Mouse (Mus musculus) midbrain, embryonic 14.5 days (tissue): Measurements from ENCODE around the gene Try4. TPM values are rescaled to one million over a fixed set of nuclear protein-coding genes. Genes with fewer than 3 reads are reported as not detected.

Source experiments
- polyA plus RNA-seq: library from polyadenylated mRNA; unstranded; fragments of >200 nt; fragmentation: Nextera tagmentation; extraction: Ambion mirVana; gene quantifications from 2 replicates; pipeline ENCODE4 v1.2.1, GENCODE M21; 2014

Gene Try4
- polyA plus RNA-seq, 1 experiment from 2014 or later: not detected

Other genes with a start within 250 kb of the Try4 start
- gene Try5, start 14.6 kb downstream of the Try4 start, polyA plus RNA-seq: 0.64 TPM in 1 of 2 replicates, not detected in the other
- gene Try10, start 51.8 kb downstream of the Try4 start, polyA plus RNA-seq: not detected in 2 replicates
- gene Prss3, start 75.4 kb downstream of the Try4 start, polyA plus RNA-seq: not detected in 2 replicates
- gene Gm5771, start 90.1 kb downstream of the Try4 start, polyA plus RNA-seq: not detected in 2 replicates
- not detected in 2 replicates for gene Gm10334, start 143.9 kb downstream of the Try4 start, polyA plus RNA-seq
- not detected in 2 replicates for gene Prss1, start 156.7 kb downstream of the Try4 start, polyA plus RNA-seq
- gene Prss2, start 219.5 kb downstream of the Try4 start, polyA plus RNA-seq: not detected in 2 replicates